Mouse (Mus musculus): ENCODE data around the gene Acad12.
"Not testable (repeated sequence)": the region's sequence is repeated elsewhere in the genome, so short reads cannot be mapped to it uniquely, and the experiment has no call there.

The Acad12 gene

DNA sequence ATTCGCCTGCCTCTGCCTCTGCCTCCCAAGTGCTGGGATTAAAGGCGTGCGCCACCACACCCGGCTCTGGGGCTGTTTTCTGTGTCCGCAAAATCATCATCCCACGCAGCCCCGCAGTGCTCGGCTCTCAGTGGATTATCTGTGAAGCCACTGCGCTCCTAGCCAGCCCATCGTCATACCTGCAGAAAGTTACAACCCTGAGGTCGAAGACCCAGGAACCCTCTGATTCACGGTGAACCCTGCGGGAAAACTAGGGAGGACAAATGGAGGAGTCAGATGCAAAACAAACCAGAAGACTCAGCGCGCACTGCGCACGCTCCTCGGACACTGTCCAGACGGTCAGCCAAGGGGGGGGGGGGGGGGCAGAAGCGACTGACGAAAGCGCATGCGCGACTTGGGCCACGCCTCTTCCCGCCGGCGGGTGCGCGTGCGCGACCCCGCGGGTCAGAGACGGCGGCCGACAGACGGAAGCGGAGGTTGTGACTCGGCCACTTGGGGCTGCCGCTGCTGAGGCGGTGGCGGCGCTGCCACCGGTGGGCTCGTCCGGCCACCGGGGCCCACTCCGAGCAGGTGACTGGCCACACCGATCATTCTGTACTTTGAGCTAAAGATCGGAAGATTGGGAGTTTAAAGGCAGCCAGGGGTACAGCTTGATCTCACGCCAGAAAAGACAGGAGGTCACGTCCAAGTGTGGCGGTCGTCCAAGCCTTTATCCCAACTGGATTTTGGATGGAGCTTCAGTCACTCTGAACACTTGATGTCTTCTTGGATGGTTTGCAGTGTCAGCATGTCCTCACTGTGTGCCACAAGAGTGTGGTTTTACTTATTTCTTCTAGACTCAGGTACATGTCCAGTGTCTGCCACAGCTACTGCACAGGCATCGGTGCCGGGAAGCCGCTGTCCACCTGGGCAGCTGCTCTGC, at the start of gene Acad12:
TSS of gene Acad12 (minus strand) at position 347 of the 922 bp plus-strand sequence.
- DNase-seq (ENCODE audit: low spot score in 2 of 2) = peak; percentile 84 to 86

DNA sequence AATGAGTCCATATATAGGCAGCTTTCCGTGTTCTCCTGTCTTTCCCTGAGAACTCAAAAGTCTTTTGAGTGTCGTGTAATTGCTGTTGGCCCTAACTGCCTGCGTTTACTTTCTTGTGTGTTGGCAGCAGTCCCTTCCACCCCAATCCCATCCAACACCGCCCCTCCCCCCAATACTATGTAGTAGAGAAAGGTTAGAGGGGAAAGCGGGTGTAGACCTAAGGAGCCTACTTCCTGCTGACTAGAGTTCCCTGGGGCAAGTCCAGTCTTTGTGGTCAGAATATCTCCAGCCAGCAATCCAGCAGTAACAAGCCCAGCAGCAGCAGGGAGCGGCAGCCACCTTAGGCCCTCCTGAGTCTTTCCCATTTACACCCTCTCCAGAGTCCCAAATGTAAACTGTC, 49.7 kb upstream of the Acad12 start:
- DNase-seq (ENCODE audit: low spot score in 2 of 2) = no peak

DNA sequence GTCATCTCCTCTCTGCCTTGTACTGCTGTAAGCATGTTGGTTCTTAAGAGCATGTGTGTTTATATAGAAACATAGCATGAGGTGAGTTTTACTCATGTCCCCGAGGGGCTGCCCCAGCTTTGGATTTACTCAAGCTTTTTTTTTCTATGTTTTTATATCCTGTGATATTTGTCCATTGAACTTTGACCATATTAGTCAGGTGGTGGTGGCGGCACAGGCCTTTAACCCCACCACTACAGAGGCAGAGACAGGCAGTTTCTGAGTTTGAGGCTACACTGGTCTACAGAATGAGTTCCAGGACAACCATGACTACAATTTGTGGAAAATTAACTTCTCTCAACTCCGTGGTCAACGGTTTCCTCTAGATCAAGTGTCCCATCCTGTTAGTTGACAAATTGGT, 48.3 kb upstream of the Acad12 start:
- DNase-seq (ENCODE audit: low spot score in 2 of 2) = no peak

- DNase-seq (ENCODE audit: low spot score in 2 of 2) = no peak
Observed at GRCm38 (mm10) chr5:121664971-121665370, 46.2 kb upstream of the Acad12 start.

DNA sequence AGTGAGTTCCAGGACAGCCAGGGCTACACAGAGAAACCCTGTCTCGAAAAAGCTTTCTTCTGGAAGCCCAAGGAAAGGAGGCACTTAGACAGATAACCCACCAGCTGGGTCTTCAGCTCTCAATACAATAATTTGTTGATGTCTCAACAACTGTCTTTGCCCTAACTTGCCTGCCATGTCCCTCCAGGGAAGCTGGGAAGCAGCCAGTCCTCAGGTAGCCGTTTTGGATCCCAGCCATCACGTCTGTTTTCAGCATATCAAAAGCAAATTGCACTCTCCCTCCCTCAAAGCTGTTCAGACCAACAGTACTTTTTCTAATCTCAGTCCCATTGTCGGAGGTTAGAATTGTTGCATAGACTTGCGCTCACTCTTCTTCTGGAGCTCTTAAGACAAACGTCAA, 45.3 kb upstream of the Acad12 start:
- DNase-seq (ENCODE audit: low spot score in 2 of 2) = no peak

DNA sequence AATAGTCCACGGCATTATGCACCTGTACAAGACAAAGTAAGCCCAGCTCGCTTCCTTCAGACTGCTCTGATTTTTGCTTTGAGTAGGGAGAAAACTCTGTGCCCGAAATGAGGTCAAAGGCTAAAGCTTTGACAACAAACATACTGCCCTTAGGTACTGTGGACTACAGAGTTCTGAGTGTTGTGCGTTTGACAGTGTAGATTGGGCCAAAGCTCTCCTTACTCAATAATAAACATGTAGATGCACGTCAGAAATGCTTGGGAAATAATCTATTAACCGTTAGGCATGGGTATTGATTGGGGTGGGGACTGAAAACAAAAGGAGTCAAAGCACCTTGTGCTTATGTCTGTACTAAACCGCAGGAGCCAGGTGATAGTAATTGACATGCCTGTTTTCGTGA, 44.7 kb upstream of the Acad12 start:
- no peak for DNase-seq (ENCODE audit: low spot score in 2 of 2)

DNA sequence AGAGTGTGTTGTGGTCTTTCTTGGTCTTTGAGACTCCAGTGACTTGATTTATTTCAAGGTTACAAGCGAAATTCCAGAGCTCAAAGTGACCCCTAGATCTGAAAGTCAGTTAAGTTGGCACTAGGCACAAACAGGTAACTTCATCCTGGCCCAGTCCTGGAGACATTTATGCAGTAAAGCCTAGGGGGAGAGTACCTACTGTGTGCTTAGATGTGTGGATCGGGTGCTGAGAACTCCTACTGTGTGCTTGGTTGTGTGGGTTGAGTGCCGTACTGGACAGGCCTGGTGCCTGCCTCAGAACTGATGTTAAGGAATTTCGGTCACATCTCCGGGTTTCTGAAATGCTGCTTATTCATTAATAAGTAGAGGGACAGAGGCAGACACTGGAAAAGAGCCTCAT, 42.8 kb upstream of the Acad12 start:
- no peak for DNase-seq (ENCODE audit: low spot score in 2 of 2)

- peak in 1 of 2 experiments; percentile 19 for DNase-seq (ENCODE audit: low spot score in 2 of 2)
Observed at GRCm38 (mm10) chr5:121660897-121661254, 42.1 kb upstream of the Acad12 start.

DNA sequence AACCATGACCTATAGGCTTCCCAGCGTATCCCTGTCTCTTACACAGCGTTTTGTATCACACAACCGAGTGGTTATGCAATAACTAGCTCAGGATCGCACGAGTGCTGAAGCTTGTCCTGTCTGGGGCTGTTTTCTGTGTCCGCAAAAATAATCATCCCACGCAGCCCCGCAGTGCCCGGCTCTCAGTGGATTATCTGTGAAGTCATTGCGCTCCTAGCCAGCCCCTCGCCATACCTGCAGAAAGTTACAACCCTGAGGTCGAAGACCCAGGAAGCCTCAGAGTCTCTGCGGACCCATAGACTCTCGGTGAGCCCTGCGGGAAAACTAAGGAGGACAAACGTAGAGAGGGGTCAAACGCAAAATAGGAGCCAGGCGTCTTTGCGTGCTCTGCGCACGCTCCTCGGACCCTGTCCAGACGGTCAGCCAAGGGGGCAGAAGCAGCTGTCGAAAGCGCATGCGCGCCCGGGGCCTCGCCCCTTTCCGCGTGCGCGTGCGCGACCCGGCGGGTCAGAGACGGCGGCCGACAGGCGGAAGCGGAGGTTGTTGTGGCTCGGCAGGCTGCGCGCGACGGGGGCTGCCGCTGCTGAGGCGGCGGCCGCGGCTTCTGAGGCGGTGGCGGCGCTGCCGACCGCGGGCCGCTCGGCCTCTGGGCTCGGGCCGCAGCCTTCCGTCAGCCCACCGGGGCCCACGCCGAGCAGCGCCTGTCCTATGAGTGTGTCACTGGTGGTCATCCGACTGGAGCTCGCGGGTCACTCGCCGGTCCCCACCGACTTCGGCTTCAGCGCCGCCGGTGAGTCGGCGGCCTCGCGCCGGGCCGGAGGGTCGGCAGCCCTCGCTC, 41.5 kb upstream of the Acad12 start, which contains the start of the genes Acad10 and Brap:
TSS of gene Acad10 (minus strand) at position 456 of the 838 bp plus-strand sequence.
TSS of gene Brap (plus strand) at position 505 of the 838 bp plus-strand sequence.
- DNase-seq (ENCODE audit: low spot score in 2 of 2) = peak; percentile 94 to 95

- not testable (repeated sequence) for DNase-seq (ENCODE audit: low spot score in 2 of 2)
Observed at GRCm38 (mm10) chr5:121657656-121658055, 38.9 kb upstream of the Acad12 start.

DNA sequence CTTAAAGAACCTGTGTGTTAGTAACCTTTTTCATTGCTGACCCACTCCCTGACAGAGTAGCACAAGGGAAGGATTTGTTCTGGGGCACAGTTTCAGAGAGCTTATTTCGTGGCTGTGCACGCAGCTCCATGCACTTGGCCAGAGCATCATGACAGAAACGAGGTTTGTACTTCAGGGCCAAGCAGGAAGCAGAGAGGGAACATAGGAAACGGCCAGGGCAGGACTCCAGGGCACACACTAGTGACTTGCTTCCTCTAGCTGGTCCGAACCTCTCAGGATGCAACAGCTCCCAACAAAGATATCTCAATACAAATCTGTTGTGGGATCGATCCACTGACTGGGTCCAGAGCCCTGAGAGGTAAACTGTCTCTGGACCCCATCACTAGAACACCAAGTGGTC, 38.1 kb upstream of the Acad12 start:
- DNase-seq (ENCODE audit: low spot score in 2 of 2) = peak; percentile 14 to 39

GRCm38 (mm10) chr5:121654526-121654925, 35.8 kb upstream of the Acad12 start:
- no peak for DNase-seq (ENCODE audit: low spot score in 2 of 2)

DNA sequence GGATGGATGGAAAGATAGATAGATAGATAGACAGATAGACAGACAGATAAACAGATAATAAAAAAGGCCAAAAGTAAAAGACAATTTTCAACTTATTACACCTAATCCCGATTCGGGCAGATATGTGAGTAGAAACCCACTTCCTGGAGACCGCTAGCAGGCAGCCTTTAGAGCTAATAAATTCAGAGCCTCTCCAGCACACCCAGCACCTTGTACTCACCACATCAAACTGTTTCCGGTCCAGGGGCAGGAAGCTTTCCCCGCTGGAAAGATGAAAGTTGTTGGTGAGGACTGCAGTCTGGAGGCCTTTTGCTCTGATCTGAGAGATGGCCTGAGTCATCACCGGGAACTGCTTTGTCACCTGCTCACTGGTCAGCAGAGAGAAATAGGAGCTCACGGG, 30.4 kb upstream of the Acad12 start:
- DNase-seq (ENCODE audit: low spot score in 2 of 2) = no peak

DNA sequence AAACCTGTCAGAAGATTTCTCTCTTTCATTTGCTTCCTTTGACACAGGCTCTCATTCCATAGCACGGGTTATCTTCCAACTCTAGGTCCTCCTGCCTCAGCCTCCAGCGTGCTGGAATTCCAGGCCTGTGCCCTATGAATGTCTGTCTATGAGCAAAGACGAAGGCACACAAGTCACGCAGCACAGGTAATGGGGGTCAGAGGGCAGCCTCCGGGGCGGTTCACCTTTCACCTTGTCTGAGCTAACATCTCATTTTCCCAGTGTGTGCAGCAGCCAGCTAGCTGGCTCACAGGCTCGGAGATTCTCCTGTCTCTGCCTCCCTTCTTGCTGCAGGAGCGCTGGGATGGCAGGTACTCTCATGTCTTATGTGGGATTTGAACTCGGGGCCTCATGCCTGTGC, 20.9 kb upstream of the Acad12 start:
- DNase-seq (ENCODE audit: low spot score in 2 of 2) = no peak

DNA sequence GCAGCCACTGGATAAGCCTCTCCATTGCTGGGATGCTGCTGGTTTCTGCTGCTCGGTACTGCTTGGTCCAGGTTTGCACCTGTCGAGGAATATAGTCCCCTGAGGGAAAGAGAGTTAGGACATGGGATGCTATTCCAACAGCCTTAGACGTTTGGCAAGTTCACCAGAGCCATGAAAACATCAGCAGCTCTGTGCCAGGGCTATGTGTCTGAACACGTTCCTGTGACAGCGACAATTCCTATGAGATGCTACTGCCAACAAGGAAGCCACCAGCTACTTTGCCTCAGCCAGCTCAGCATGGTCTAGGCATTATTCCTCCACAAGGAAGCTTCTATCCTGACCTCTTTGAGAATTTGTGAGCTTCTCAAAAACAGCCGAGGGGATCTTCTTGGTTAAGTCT, 18.6 kb upstream of the Acad12 start:
- DNase-seq (ENCODE audit: low spot score in 2 of 2) = no peak

DNA sequence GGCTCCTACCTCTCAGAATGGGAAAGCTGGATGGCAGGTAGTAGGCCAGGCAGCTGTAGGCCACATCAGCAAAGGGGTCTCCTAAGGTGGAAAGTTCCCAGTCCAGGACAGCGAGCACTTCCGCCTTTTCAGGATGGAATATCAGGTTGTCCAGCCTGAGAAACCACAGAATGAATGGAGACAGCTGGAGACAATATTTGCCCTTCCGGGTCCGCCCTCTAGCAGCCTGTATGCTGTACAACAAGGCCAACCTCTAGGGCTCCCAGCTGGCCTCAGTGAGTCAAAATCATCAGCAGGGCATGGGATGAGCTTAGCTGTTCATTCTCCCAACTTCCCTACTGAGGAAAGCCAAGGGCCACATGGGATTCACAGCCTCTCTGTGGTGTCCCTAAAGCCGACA, 15.9 kb upstream of the Acad12 start:
- DNase-seq (ENCODE audit: low spot score in 2 of 2) = no peak

DNA sequence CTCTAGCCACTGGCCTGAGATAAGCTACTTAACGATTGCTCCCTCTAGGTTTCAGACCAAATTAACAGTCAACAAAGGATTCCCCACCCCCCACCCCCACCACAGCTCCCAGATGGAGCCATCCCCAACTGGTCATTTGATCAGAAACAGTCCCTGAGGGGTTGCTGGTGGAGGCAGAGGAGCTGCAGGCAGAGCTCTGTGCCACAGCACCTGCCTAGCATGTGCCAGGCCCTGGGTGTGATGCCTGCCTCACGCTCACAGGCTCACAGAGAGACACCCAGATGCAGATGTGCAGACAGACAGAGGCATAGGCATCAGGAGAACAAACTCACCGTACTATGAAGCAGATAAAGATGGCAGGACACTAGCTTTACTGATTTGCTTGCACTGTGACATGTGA, 14.1 kb upstream of the Acad12 start:
- no peak for DNase-seq (ENCODE audit: low spot score in 2 of 2)

DNA sequence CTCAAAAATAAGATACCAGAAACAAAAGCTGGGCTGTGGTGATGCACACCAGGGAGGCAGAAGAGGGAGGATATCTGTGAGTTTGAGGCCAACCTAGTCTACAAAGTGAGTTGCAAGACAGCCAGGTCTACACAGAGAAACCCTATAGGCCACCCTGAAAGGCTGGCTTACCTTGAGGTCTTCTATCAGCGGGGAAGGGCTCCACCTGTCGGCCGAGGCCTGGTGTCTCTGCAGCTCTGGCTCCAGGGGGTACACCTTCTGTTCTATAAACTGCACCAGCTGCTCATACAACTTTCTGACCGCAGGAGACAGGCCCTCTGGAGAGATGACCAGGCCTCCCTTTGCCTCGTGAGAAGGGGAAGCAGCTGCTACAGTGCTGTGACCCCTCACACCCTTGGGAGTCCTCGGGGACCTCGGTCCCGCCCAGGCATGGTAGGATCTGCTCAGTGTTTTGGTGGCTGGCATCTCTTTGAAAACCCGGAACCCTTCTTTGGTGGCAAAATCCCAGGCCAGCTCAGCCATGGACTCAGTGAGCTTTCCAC, 12.4 kb upstream of the Acad12 start:
- DNase-seq (ENCODE audit: low spot score in 2 of 2) = not testable (repeated sequence)

- DNase-seq (ENCODE audit: low spot score in 2 of 2) = peak; percentile 36 to 66
Observed at GRCm38 (mm10) chr5:121627871-121628270, 9.1 kb upstream of the Acad12 start.

DNA sequence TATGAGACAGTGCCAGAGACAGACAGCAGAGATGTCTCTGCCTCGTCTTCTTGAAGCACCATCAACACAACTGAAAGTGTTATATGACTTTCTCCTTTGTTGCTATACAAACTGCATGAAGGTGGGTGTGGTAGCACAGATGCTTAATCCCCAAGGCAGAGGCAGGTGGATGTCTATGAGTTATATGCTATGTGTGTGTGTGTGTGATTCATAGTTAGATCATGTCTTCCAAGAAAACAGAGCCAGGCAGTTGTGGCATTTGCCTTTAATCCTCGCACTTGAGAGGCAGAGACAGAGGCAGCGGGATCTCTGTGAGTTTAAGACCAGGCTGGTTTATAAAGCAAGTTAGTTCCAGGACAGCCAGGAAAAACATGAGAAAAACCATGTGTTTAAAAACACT, 4.5 kb upstream of the Acad12 start:
- no peak for DNase-seq (ENCODE audit: low spot score in 2 of 2)

DNA sequence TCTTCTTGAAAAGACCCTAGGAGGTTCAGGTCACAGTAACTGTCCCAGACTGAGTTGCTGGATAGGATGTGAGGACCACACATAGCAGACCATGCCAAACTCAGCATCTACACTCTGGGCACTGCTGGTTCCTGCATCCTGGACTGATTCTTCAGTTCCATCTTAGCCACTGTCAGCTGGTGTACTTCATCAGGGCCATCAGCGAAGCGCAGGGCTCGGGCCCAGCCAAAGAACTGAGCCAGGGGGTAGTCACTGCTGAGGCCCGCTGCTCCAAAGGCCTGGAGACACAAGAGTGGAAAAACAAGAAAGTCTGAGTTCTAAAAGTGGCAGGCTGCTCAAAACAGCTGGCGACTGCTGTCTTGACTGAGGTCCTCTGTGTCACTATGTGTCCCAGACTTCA, 2.4 kb upstream of the Acad12 start:
- no peak for DNase-seq (ENCODE audit: low spot score in 2 of 2)

DNA sequence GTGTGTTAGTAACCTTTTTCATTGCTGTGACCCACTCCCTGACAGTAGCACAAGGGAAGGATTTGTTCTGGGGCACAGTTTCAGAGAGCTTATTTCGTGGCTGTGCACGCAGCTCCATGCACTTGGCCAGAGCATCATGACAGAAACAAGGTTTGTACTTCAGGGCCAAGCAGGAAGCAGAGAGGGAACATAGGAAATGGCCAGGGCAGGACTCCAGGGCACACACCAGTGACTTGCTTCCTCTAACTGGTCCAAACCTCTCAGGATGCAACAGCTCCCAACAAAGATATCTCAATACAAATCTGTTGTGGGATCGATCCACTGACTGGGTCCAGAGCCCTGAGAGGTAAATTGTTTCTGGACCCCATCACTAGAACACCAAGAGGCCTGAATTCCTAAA, 3.8 kb downstream of the Acad12 start:
- not testable (repeated sequence) for DNase-seq (ENCODE audit: low spot score in 2 of 2)

All from heart, adult 9 months (tissue).